Mouse (Mus musculus) forelimb bud, embryonic 11.5 days (tissue): ENCODE measurements around the gene Rdh16f1.
"Not testable (repeated sequence)": the region's sequence is repeated elsewhere in the genome, so short reads cannot be mapped to it uniquely, and the experiment has no call there.

Experiments used
- DNase-seq: peaks from one replicate; pipeline ENCODE4 v3.0.0-alpha.2; 2012; ENCODE audit warnings: low read depth, low spot score

Rdh16f1 gene

GRCm38 (mm10) chr10:127829121-127829520 is 69.5 kb downstream of the Rdh16f1 start:
- no peak for DNase-seq

GRCm38 (mm10) chr10:127834186-127834585 is 74.6 kb downstream of the Rdh16f1 start:
- DNase-seq: not testable (repeated sequence)

DNA sequence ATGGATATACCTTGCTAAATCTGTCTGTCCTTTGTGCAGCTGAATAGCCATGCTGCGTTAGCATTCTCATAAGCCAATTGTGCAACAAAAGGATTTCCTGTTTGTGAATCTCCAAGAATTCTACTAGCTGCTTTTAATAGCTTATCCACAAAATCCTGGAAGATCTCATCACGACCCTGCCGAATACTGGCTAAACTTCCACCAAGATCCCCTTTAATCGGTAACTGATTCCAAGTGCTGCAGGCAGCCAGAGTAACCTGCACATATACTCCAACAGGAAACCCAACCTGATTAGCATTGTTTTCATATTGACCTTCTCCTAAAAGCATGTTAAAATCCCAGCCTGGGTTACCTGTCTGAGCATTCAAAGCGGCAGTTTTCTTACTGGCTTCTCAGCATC is 75.7 kb downstream of the Rdh16f1 start:
- DNase-seq: no peak

GRCm38 (mm10) chr10:127837793-127838192 is 78.2 kb downstream of the Rdh16f1 start:
- DNase-seq: not testable (repeated sequence)

GRCm38 (mm10) chr10:127838539-127838938 is 79.0 kb downstream of the Rdh16f1 start:
- no peak for DNase-seq

- DNase-seq: no peak
These were observed 81.2 kb downstream of the Rdh16f1 start for GRCm38 (mm10) chr10:127840776-127841175.
